9 mouse cellular contexts compared by ENCODE assay signal in the genomic region with DNA sequence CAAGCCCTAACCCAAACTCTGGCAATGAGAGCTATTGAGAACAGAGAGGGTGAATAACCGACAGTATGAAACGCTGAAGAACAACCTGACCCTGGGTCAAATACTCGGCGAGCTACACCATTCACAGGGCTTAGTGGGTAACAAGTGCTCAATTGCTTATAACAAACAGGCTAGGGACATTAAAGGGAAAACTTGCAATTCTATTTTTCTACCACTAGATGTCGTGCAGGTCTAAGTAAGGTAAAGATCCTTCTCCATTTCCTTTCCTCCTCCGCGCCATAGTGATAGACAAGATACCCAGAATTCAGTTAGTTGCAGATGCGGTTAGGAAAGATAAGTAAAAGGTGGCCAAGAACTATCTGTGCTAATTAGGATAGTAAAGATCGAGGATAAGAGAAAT. TPM values are rescaled to one million over a fixed set of nuclear protein-coding genes. Genes with fewer than 3 reads are reported as not detected.
DNase-seq lines count a peak whose midpoint lies in the region; ATAC-seq and TF ChIP-seq lines count a peak whose summit lies in the region.
"Had no signal": no experiment of that assay in that cellular context is flagged by ENCODE, and none has a peak within 500 bp of the region (broad histone marks: within the 10 kb centered on the region; RNA-seq: fewer than 3 reads in every experiment).

No protein-coding gene starts in this region.

- no peak overlapping the region for H3K27ac ChIP-seq in liver, postnatal 0 days (ENCODE audit: low read depth)
- no peak overlapping the region for H3K27ac ChIP-seq in liver, embryonic 11.5 days (ENCODE audit: low read depth, low read length)
- H3K27ac ChIP-seq in cortical plate, adult 2 months (ENCODE audit: insufficient read depth, low read length), result no peak overlapping the region
- no peak overlapping the region for H3K27ac ChIP-seq in neural tube, embryonic 13.5 days (replicated peaks)

- H3K4me2 ChIP-seq in liver, postnatal 0 days (ENCODE audit: low read depth, low read length), result no peak overlapping the region
- H3K4me2 ChIP-seq in liver, embryonic 11.5 days, result no peak overlapping the region
- no peak overlapping the region for H3K4me2 ChIP-seq in neural tube, embryonic 13.5 days

- H3K27me3 ChIP-seq in liver, postnatal 0 days (ENCODE audit: insufficient read depth, low read length), result peaks cover 11% of the 10 kb centered on the region; the same call in 1 of the 2 replicates
- peaks cover 13% of the 10 kb centered on the region for H3K27me3 ChIP-seq in liver, embryonic 11.5 days (replicated peaks; ENCODE audit: control insufficient read depth, insufficient read depth, low read length)
- H3K27me3 ChIP-seq in neural tube, embryonic 13.5 days, result peaks cover 17% of the 10 kb centered on the region

- WGBS in liver, postnatal 0 days (ENCODE audit: insufficient replicate concordance), result 6% methylated on average over 9 of the region's 9 CpGs
- WGBS in liver, embryonic 11.5 days, result 10% methylated on average over 9 of the region's 9 CpGs
- 8% methylated on average over 9 of the region's 9 CpGs for WGBS in neural tube, embryonic 13.5 days

- intact Hi-C loops in heart, postnatal 36 days (cut with DNase I), result loop anchor here (1.0 kb wide), 1 partner anchor 101 kb away; no protein-coding TSS in a partner anchor

- TF ChIP-seq POLR2A in cortical plate, adult 2 months (IDR thresholded peaks at IDR 0.05; ENCODE audit: extremely low read depth, insufficient read depth, low read length), result no peak

- peaks cover 4% of the 10 kb centered on the region; the same call in 1 of the 2 replicates for H3K9me3 ChIP-seq in liver, postnatal 0 days (ENCODE audit: low read length)
- no peaks in the 10 kb centered on the region for H3K9me3 ChIP-seq in liver, embryonic 11.5 days (ENCODE audit: control insufficient read depth, low read length)
- no peaks in the 10 kb centered on the region for H3K9me3 ChIP-seq in neural tube, embryonic 13.5 days

- H3K36me3 ChIP-seq in liver, postnatal 0 days (replicated peaks; ENCODE audit: insufficient read depth, low read length), result no peaks in the 10 kb centered on the region
- no peaks in the 10 kb centered on the region for H3K36me3 ChIP-seq in liver, embryonic 11.5 days (ENCODE audit: control insufficient read depth, insufficient read depth, low read length)
- no peaks in the 10 kb centered on the region for H3K36me3 ChIP-seq in neural tube, embryonic 13.5 days

- no peak overlapping the region for H3K4me3 ChIP-seq in liver, postnatal 0 days (ENCODE audit: low read depth, low read length)
- no peak overlapping the region for H3K4me3 ChIP-seq in liver, embryonic 11.5 days (ENCODE audit: low read depth, low read length)
- H3K4me3 ChIP-seq in cortical plate, adult 2 months (ENCODE audit: insufficient read depth, low read length), result no peak overlapping the region
- H3K4me3 ChIP-seq in neural tube, embryonic 13.5 days, result no peak overlapping the region
- H3K4me3 ChIP-seq: myocyte had no signal

- no peak for TF ChIP-seq EP300 in liver, postnatal 0 days (IDR thresholded peaks at IDR 0.05; ENCODE audit: low read depth)

- peak; percentile 56 for ATAC-seq in liver, postnatal 0 days
- no peak for ATAC-seq in liver, embryonic 11.5 days (replicated peaks; ENCODE audit: low FRiP score)
- ATAC-seq in neural tube, embryonic 13.5 days (ENCODE audit: low read depth), result peak; percentile 27; the same call in 1 of the 2 replicates

- no peak overlapping the region for H3K9ac ChIP-seq in liver, postnatal 0 days (replicated peaks)
- H3K9ac ChIP-seq in liver, embryonic 11.5 days (ENCODE audit: low read depth, low read length), result no peak overlapping the region
- H3K9ac ChIP-seq in neural tube, embryonic 13.5 days, result no peak overlapping the region

- peak; percentile 83 for TF ChIP-seq CTCF in liver, postnatal 0 days (IDR thresholded peaks at IDR 0.05; ENCODE audit: low read depth)
- peak; percentile 64 for TF ChIP-seq CTCF in cortical plate, adult 2 months (IDR thresholded peaks at IDR 0.05; ENCODE audit: extremely low read depth, insufficient read depth, low read length)

- DNase-seq in cerebellum, adult 9-10 months, result peak; percentile 60
- DNase-seq in cerebellum, postnatal 4 days (ENCODE audit: low spot score in 2 of 2), result no peak
- DNase-seq in liver, postnatal 0 days, result no peak
- no peak for DNase-seq in liver, embryonic 11.5 days (ENCODE audit: low spot score)
- DNase-seq in ovary, postnatal 10 days (ENCODE audit: low spot score), result no peak
- no peak for DNase-seq in heart, postnatal 36 days

- H3K4me1 ChIP-seq in liver, postnatal 0 days (ENCODE audit: insufficient read depth), result no peaks in the 10 kb centered on the region
- H3K4me1 ChIP-seq in liver, embryonic 11.5 days (replicated peaks; ENCODE audit: control insufficient read depth, insufficient read depth, low read length), result no peaks in the 10 kb centered on the region
- H3K4me1 ChIP-seq in cortical plate, adult 2 months (ENCODE audit: control insufficient read depth, insufficient read depth, low read length), result no peaks in the 10 kb centered on the region
- H3K4me1 ChIP-seq in neural tube, embryonic 13.5 days (replicated peaks), result no peaks in the 10 kb centered on the region

RNA-seq across cellular contexts. Expression of gene Marveld3, which starts 8.3 kb away (rescaled TPM):
- 0.58 and 0.69 TPM in 2 replicates for polyA plus RNA-seq in liver, postnatal 0 days (2015; fragmentation: Nextera tagmentation; extraction: Ambion mirVana)
- polyA plus RNA-seq in liver, embryonic 11.5 days (2014; fragmentation: Nextera tagmentation; extraction: Ambion mirVana), result 0.15 and 0.17 TPM in 2 replicates
- 0.19 TPM in 1 of 2 replicates, not detected in the other for polyA plus RNA-seq in cortical plate, adult 2 months (2012; rRNA removed)
- polyA plus RNA-seq in neural tube, embryonic 13.5 days (2015; fragmentation: Nextera tagmentation; extraction: Ambion mirVana), result 0.55 and 0.74 TPM in 2 replicates
- under 1 TPM; 0.14 to 0.19 TPM for total RNA-seq in heart, postnatal 36 days (2021)

RNA-seq across cellular contexts. Expression of gene Tat, which starts 19.9 kb away (rescaled TPM):
- polyA plus RNA-seq in liver, postnatal 0 days (2015; fragmentation: Nextera tagmentation; extraction: Ambion mirVana), result 64.5 and 108 TPM in 2 replicates
- 0.22 TPM in 1 of 2 replicates, not detected in the other for polyA plus RNA-seq in liver, embryonic 11.5 days (2014; fragmentation: Nextera tagmentation; extraction: Ambion mirVana)
- not detected in 2 replicates for polyA plus RNA-seq in cortical plate, adult 2 months (2012; rRNA removed)
- polyA plus RNA-seq in neural tube, embryonic 13.5 days (2015; fragmentation: Nextera tagmentation; extraction: Ambion mirVana), result not detected in 2 replicates
- total RNA-seq in heart, postnatal 36 days (2021), result 1 to 10 TPM in 1 of 2 experiments, under 1 TPM in 1; 0.38 to 1.3 TPM
- polyA plus RNA-seq: myocyte had no signal

Comparison
In these comparisons a context has a peak if more than half of its experiments do, and no peak if none do; other contexts are left out.
1. RNA of gene Tat, which starts 19.9 kb away (polyA plus RNA-seq): 64.5 to 108 TPM in liver, postnatal 0 days; 0.22 TPM in liver, embryonic 11.5 days, not detected in cortical plate, adult 2 months and not detected in neural tube, embryonic 13.5 days; every median in the first group is over 10 times any median in the second.